Mouse (Mus musculus): ENCODE results near the gene Gpr152. TPM values are rescaled to one million over a fixed set of nuclear protein-coding genes. Genes with fewer than 3 reads are reported as not detected.
A peak's percentile ranks its signal among the peaks of the same experiment; 100 is the strongest.

Gene Gpr152
- polyA plus RNA-seq, 1 experiment from 2014 or later = not detected

GRCm38 (mm10) chr19:4191528-4192250, 52.1 kb downstream of the Gpr152 start, which contains the start of gene Ppp1ca:
Gene Ppp1ca (plus strand): TSS chr19:4192065.
- Histone ChIP-seq H3K27ac (ENCODE audit: low read depth, low read length) (peak within 1 kb of the TSS; percentile 84), H3K9ac (ENCODE audit: low read depth, low read length) (peak within 1 kb of the TSS; percentile 98), H3K4me1 (replicated peaks; ENCODE audit: control insufficient read depth, insufficient read depth, low read length) (peaks cover 5% of the 10 kb centered on the region; the same call in 1 of the 2 replicates), H3K36me3 (ENCODE audit: control insufficient read depth, insufficient read depth, low read length) (peaks cover 11% of the 10 kb centered on the region), H3K27me3 (ENCODE audit: control insufficient read depth, insufficient read depth, low read length) (no peaks in the 10 kb centered on the region), H3K4me2 (replicated peaks; ENCODE audit: low read depth, low read length) (peak within 1 kb of the TSS; percentile 92), H3K4me3 (ENCODE audit: low read depth, low read length) (peak within 1 kb of the TSS; percentile 96), H3K9me3 (ENCODE audit: control insufficient read depth, low read length) (no peaks in the 10 kb centered on the region)
- 8% methylated on average over 37 of the region's 47 CpGs for WGBS
- DNase-seq (ENCODE audit: low spot score) (peak; percentile 98), ATAC-seq (ENCODE audit: low FRiP score) (peak; percentile 93)

GRCm38 (mm10) chr19:4192251-4192985, 52.8 kb downstream of the Gpr152 start:
- Histone ChIP-seq H3K27me3 (ENCODE audit: control insufficient read depth, insufficient read depth, low read length) (no peaks in the 10 kb centered on the region), H3K9me3 (ENCODE audit: control insufficient read depth, low read length) (no peaks in the 10 kb centered on the region), H3K36me3 (ENCODE audit: control insufficient read depth, insufficient read depth, low read length) (peaks cover 11% of the 10 kb centered on the region), H3K4me1 (replicated peaks; ENCODE audit: control insufficient read depth, insufficient read depth, low read length) (peaks cover 5% of the 10 kb centered on the region; the same call in 1 of the 2 replicates), H3K4me3 (ENCODE audit: low read depth, low read length) (peak overlapping the region; percentile 96), H3K27ac (ENCODE audit: low read depth, low read length) (peak overlapping the region; percentile 84), H3K9ac (ENCODE audit: low read depth, low read length) (peak overlapping the region; percentile 98), H3K4me2 (replicated peaks; ENCODE audit: low read depth, low read length) (peak overlapping the region; percentile 92)
- DNase-seq (ENCODE audit: low spot score) = peak; percentile 55
- ATAC-seq (ENCODE audit: low FRiP score) = no peak; the same call in none of the 2 replicates
- under 1% methylated on average over 31 of the region's 52 CpGs for WGBS

- Histone ChIP-seq H3K4me2 (replicated peaks; ENCODE audit: low read depth, low read length) (peak overlapping the region; percentile 92), H3K36me3 (ENCODE audit: control insufficient read depth, insufficient read depth, low read length) (peaks cover 11% of the 10 kb centered on the region), H3K9ac (ENCODE audit: low read depth, low read length) (peak overlapping the region; percentile 98), H3K27me3 (ENCODE audit: control insufficient read depth, insufficient read depth, low read length) (no peaks in the 10 kb centered on the region), H3K4me3 (ENCODE audit: low read depth, low read length) (peak overlapping the region; percentile 96), H3K4me1 (replicated peaks; ENCODE audit: control insufficient read depth, insufficient read depth, low read length) (peaks cover 5% of the 10 kb centered on the region; the same call in 1 of the 2 replicates), H3K9me3 (ENCODE audit: control insufficient read depth, low read length) (no peaks in the 10 kb centered on the region), H3K27ac (ENCODE audit: low read depth, low read length) (no peak overlapping the region)
- ATAC-seq (ENCODE audit: low FRiP score) (no peak), DNase-seq (ENCODE audit: low spot score) (no peak)
- WGBS = 68% methylated on average over 6 of the region's 6 CpGs
These were observed 53.5 kb downstream of the Gpr152 start for GRCm38 (mm10) chr19:4193129-4193528.

GRCm38 (mm10) chr19:4194021-4194724, 54.6 kb downstream of the Gpr152 start:
- peaks cover 5% of the 10 kb centered on the region; the same call in 1 of the 2 replicates for H3K4me1 ChIP-seq (replicated peaks; ENCODE audit: control insufficient read depth, insufficient read depth, low read length)
- no peak overlapping the region for H3K9ac ChIP-seq (ENCODE audit: low read depth, low read length)
- no peak overlapping the region for H3K4me2 ChIP-seq (replicated peaks; ENCODE audit: low read depth, low read length)
- H3K27me3 ChIP-seq (ENCODE audit: control insufficient read depth, insufficient read depth, low read length) = no peaks in the 10 kb centered on the region
- no peaks in the 10 kb centered on the region for H3K9me3 ChIP-seq (ENCODE audit: control insufficient read depth, low read length)
- WGBS = 86% methylated on average over 8 of the region's 8 CpGs
- no peak overlapping the region for H3K27ac ChIP-seq (ENCODE audit: low read depth, low read length)
- H3K36me3 ChIP-seq (ENCODE audit: control insufficient read depth, insufficient read depth, low read length) = peaks cover 11% of the 10 kb centered on the region
- DNase-seq (ENCODE audit: low spot score) (no peak), ATAC-seq (ENCODE audit: low FRiP score) (no peak)
- H3K4me3 ChIP-seq (ENCODE audit: low read depth, low read length) = no peak overlapping the region

- Histone ChIP-seq H3K9me3 (ENCODE audit: control insufficient read depth, low read length) (no peaks in the 10 kb centered on the region), H3K4me2 (replicated peaks; ENCODE audit: low read depth, low read length) (no peak overlapping the region), H3K9ac (ENCODE audit: low read depth, low read length) (no peak overlapping the region), H3K27ac (ENCODE audit: low read depth, low read length) (no peak overlapping the region), H3K27me3 (ENCODE audit: control insufficient read depth, insufficient read depth, low read length) (no peaks in the 10 kb centered on the region), H3K4me1 (replicated peaks; ENCODE audit: control insufficient read depth, insufficient read depth, low read length) (peaks cover 5% of the 10 kb centered on the region; the same call in 1 of the 2 replicates), H3K4me3 (ENCODE audit: low read depth, low read length) (no peak overlapping the region), H3K36me3 (ENCODE audit: control insufficient read depth, insufficient read depth, low read length) (peaks cover 11% of the 10 kb centered on the region)
- 86% methylated on average over 12 of the region's 12 CpGs for whole genome bisulfite sequencing
- DNase-seq (ENCODE audit: low spot score) (no peak), ATAC-seq (ENCODE audit: low FRiP score) (no peak)
These were observed 55.4 kb downstream of the Gpr152 start for GRCm38 (mm10) chr19:4194776-4195650.

Other genes starting within 250 kb of the Gpr152 start
- gene Tcirg1, start 232.7 kb upstream of the Gpr152 start, polyA plus RNA-seq (2014; fragmentation: Nextera tagmentation; extraction: Ambion mirVana) = 10.7 and 11.6 TPM in 2 replicates
- gene Ndufs8, start 227.0 kb upstream of the Gpr152 start, polyA plus RNA-seq (2014; fragmentation: Nextera tagmentation; extraction: Ambion mirVana) = 240 and 258 TPM in 2 replicates
- gene Aldh3b1, start 210.0 kb upstream of the Gpr152 start, polyA plus RNA-seq (2014; fragmentation: Nextera tagmentation; extraction: Ambion mirVana) = 0.59 and 1.4 TPM in 2 replicates
- 5.1 and 6.4 TPM in 2 replicates for gene Unc93b1, start 204.6 kb upstream of the Gpr152 start, polyA plus RNA-seq (2014; fragmentation: Nextera tagmentation; extraction: Ambion mirVana)
- gene Aldh3b3, start 181.1 kb upstream of the Gpr152 start, polyA plus RNA-seq (2014; fragmentation: Nextera tagmentation; extraction: Ambion mirVana) = not detected in 2 replicates
- gene Aldh3b2, start 167.5 kb upstream of the Gpr152 start, polyA plus RNA-seq (2014; fragmentation: Nextera tagmentation; extraction: Ambion mirVana) = 1.5 and 2.3 TPM in 2 replicates
- 2.5 and 2.8 TPM in 2 replicates for gene Acy3, start 153.2 kb upstream of the Gpr152 start, polyA plus RNA-seq (2014; fragmentation: Nextera tagmentation; extraction: Ambion mirVana)
- 0.70 and 2.3 TPM in 2 replicates for gene Tbx10, start 147.0 kb upstream of the Gpr152 start, polyA plus RNA-seq (2014; fragmentation: Nextera tagmentation; extraction: Ambion mirVana)
- gene Nudt8, start 139.2 kb upstream of the Gpr152 start, polyA plus RNA-seq (2014; fragmentation: Nextera tagmentation; extraction: Ambion mirVana) = 14.6 and 19.5 TPM in 2 replicates
- gene Gm49405, start 139.2 kb upstream of the Gpr152 start, polyA plus RNA-seq (2014; fragmentation: Nextera tagmentation; extraction: Ambion mirVana) = 1.5 and 1.6 TPM in 2 replicates
- gene Doc2g, start 136.5 kb upstream of the Gpr152 start, polyA plus RNA-seq (2014; fragmentation: Nextera tagmentation; extraction: Ambion mirVana) = 1.5 and 1.9 TPM in 2 replicates
- gene Ndufv1, start 127.0 kb upstream of the Gpr152 start, polyA plus RNA-seq (2014; fragmentation: Nextera tagmentation; extraction: Ambion mirVana) = 188 and 201 TPM in 2 replicates
- 343 and 348 TPM in 2 replicates for gene Gstp1, start 101.8 kb upstream of the Gpr152 start, polyA plus RNA-seq (2014; fragmentation: Nextera tagmentation; extraction: Ambion mirVana)
- gene Gstp2, start 93.8 kb upstream of the Gpr152 start, polyA plus RNA-seq (2014; fragmentation: Nextera tagmentation; extraction: Ambion mirVana) = 1.1 and 2.9 TPM in 2 replicates
- gene Gstp3, start 80.2 kb upstream of the Gpr152 start, polyA plus RNA-seq (2014; fragmentation: Nextera tagmentation; extraction: Ambion mirVana) = not detected in 2 replicates
- gene Cabp2, start 58.2 kb upstream of the Gpr152 start, polyA plus RNA-seq (2014; fragmentation: Nextera tagmentation; extraction: Ambion mirVana) = not detected in 2 replicates
- 74.4 and 84.3 TPM in 2 replicates for gene Cdk2ap2, start 42.6 kb upstream of the Gpr152 start, polyA plus RNA-seq (2014; fragmentation: Nextera tagmentation; extraction: Ambion mirVana)
- 12.2 and 15.4 TPM in 2 replicates for gene Pitpnm1, start 39.8 kb upstream of the Gpr152 start, polyA plus RNA-seq (2014; fragmentation: Nextera tagmentation; extraction: Ambion mirVana)
- 65.7 and 67.4 TPM in 2 replicates for gene Aip, start 13.9 kb upstream of the Gpr152 start, polyA plus RNA-seq (2014; fragmentation: Nextera tagmentation; extraction: Ambion mirVana)
- not detected in 2 replicates for gene Cabp4, start 4.2 kb downstream of the Gpr152 start, polyA plus RNA-seq (2014; fragmentation: Nextera tagmentation; extraction: Ambion mirVana)
- 119 and 123 TPM in 2 replicates for gene Coro1b, start 8.8 kb downstream of the Gpr152 start, polyA plus RNA-seq (2014; fragmentation: Nextera tagmentation; extraction: Ambion mirVana)
- 1.0 and 1.1 TPM in 2 replicates for gene Ptprcap, start 13.8 kb downstream of the Gpr152 start, polyA plus RNA-seq (2014; fragmentation: Nextera tagmentation; extraction: Ambion mirVana)
- 42.2 and 45.7 TPM in 2 replicates for gene Rps6kb2, start 23.6 kb downstream of the Gpr152 start, polyA plus RNA-seq (2014; fragmentation: Nextera tagmentation; extraction: Ambion mirVana)
- 2.8 and 3.3 TPM in 2 replicates for gene Carns1, start 35.7 kb downstream of the Gpr152 start, polyA plus RNA-seq (2014; fragmentation: Nextera tagmentation; extraction: Ambion mirVana)
- 0.79 and 0.96 TPM in 2 replicates for gene Tbc1d10c, start 51.5 kb downstream of the Gpr152 start, polyA plus RNA-seq (2014; fragmentation: Nextera tagmentation; extraction: Ambion mirVana)
- gene Ppp1ca, start 52.3 kb downstream of the Gpr152 start, polyA plus RNA-seq (2014; fragmentation: Nextera tagmentation; extraction: Ambion mirVana) = 868 and 927 TPM in 2 replicates
- gene Rad9a, start 61.9 kb downstream of the Gpr152 start, polyA plus RNA-seq (2014; fragmentation: Nextera tagmentation; extraction: Ambion mirVana) = 41.6 and 42.1 TPM in 2 replicates
- 0.82 and 0.90 TPM in 2 replicates for gene Clcf1, start 74.5 kb downstream of the Gpr152 start, polyA plus RNA-seq (2014; fragmentation: Nextera tagmentation; extraction: Ambion mirVana)
- not detected in 2 replicates for gene AC109138.7, start 74.6 kb downstream of the Gpr152 start, polyA plus RNA-seq (2014; fragmentation: Nextera tagmentation; extraction: Ambion mirVana)
- gene Pold4, start 92.1 kb downstream of the Gpr152 start, polyA plus RNA-seq (2014; fragmentation: Nextera tagmentation; extraction: Ambion mirVana) = 11.0 and 17.9 TPM in 2 replicates
- gene Ssh3, start 129.4 kb downstream of the Gpr152 start, polyA plus RNA-seq (2014; fragmentation: Nextera tagmentation; extraction: Ambion mirVana) = 2.8 and 3.9 TPM in 2 replicates
- gene Ankrd13d, start 143.3 kb downstream of the Gpr152 start, polyA plus RNA-seq (2014; fragmentation: Nextera tagmentation; extraction: Ambion mirVana) = 8.6 and 11.0 TPM in 2 replicates
- gene Grk2, start 166.4 kb downstream of the Gpr152 start, polyA plus RNA-seq (2014; fragmentation: Nextera tagmentation; extraction: Ambion mirVana) = 12.5 and 13.9 TPM in 2 replicates